In the genomic region with DNA sequence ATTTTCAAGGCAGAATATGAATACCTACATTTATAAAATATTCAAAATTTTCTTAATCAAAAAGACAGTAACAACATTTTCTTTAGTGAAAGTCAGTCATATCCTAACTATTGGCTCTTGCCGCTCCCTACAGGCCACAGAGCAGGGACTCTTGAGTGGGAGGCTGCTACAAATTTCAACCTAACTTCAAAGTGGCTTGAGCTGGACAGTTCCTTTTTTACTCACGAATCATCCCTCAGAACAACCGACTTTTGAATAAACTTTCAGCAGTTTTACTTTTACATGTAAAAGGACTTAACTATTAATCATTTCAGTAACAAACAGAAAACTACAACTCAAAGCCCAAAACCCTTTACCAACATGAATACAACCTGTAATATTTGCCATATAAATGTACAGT, we compare ENCODE assay signal across 8 mouse cellular contexts. TPM values are rescaled to one million over a fixed set of nuclear protein-coding genes. Genes with fewer than 3 reads are reported as not detected.
DNase-seq lines count a peak whose midpoint lies in the region; ATAC-seq lines count a peak whose summit lies in the region.

No protein-coding gene starts in this region.

- no peak overlapping the region for H3K27ac ChIP-seq in lung, embryonic 15.5 days
- H3K27ac ChIP-seq in embryonic facial prominence, embryonic 15.5 days (replicated peaks) = no peak overlapping the region
- H3K27ac ChIP-seq in limb, embryonic 11.5 days (replicated peaks; ENCODE audit: low read depth, low read length) = no peak overlapping the region
- H3K27ac ChIP-seq in stomach, embryonic 14.5 days (ENCODE audit: low read length) = no peak overlapping the region

- H3K4me3 ChIP-seq in lung, embryonic 15.5 days = peak overlapping the region; percentile 61
- H3K4me3 ChIP-seq in embryonic facial prominence, embryonic 15.5 days (replicated peaks) = peak overlapping the region; percentile 90
- peak overlapping the region; percentile 70 for H3K4me3 ChIP-seq in limb, embryonic 11.5 days (ENCODE audit: low read depth, low read length)
- H3K4me3 ChIP-seq in stomach, embryonic 14.5 days (ENCODE audit: low read depth, low read length) = peak overlapping the region; percentile 79

- H3K9me3 ChIP-seq in lung, embryonic 15.5 days = no peaks in the 10 kb centered on the region
- H3K9me3 ChIP-seq in embryonic facial prominence, embryonic 15.5 days (replicated peaks) = no peaks in the 10 kb centered on the region
- no peaks in the 10 kb centered on the region for H3K9me3 ChIP-seq in limb, embryonic 11.5 days (ENCODE audit: control insufficient read depth, low read length)
- no peaks in the 10 kb centered on the region for H3K9me3 ChIP-seq in stomach, embryonic 14.5 days (ENCODE audit: control insufficient read depth, low read depth, low read length)

- no peak for ATAC-seq in lung, embryonic 15.5 days (ENCODE audit: borderline replicate concordance, extremely low read depth, low FRiP score, low TSS enrichment)
- ATAC-seq in embryonic facial prominence, embryonic 15.5 days (ENCODE audit: insufficient number of reproducible peaks, low FRiP score, low TSS enrichment, low read depth) = no peak
- ATAC-seq in limb, embryonic 11.5 days (ENCODE audit: insufficient number of reproducible peaks, low FRiP score, low TSS enrichment, low read depth) = no peak
- no peak for ATAC-seq in stomach, embryonic 14.5 days (ENCODE audit: insufficient number of reproducible peaks, insufficient read depth, low FRiP score, low read depth)

- H3K9ac ChIP-seq in lung, embryonic 15.5 days = peak overlapping the region; percentile 77
- no peak overlapping the region for H3K9ac ChIP-seq in embryonic facial prominence, embryonic 15.5 days
- no peak overlapping the region for H3K9ac ChIP-seq in limb, embryonic 11.5 days (ENCODE audit: low read length)
- peak overlapping the region; percentile 76; the same call in 1 of the 2 replicates for H3K9ac ChIP-seq in stomach, embryonic 14.5 days (replicated peaks; ENCODE audit: low read depth, low read length)

- H3K36me3 ChIP-seq in lung, embryonic 15.5 days = peaks cover 6% of the 10 kb centered on the region; the same call in 1 of the 2 replicates
- H3K36me3 ChIP-seq in embryonic facial prominence, embryonic 15.5 days = 0 out of 2 replicates have a peak, but pooled peaks cover 4% of the 10 kb centered on the region
- no peaks in the 10 kb centered on the region for H3K36me3 ChIP-seq in limb, embryonic 11.5 days (ENCODE audit: control insufficient read depth, insufficient read depth, low read length)
- no peaks in the 10 kb centered on the region; the same call in 1 of the 2 replicates for H3K36me3 ChIP-seq in stomach, embryonic 14.5 days (ENCODE audit: control insufficient read depth, insufficient read depth, low read length)

- H3K4me1 ChIP-seq in lung, embryonic 15.5 days = peaks cover 16% of the 10 kb centered on the region
- H3K4me1 ChIP-seq in embryonic facial prominence, embryonic 15.5 days = peaks cover 10% of the 10 kb centered on the region; the same call in 1 of the 2 replicates
- no peaks in the 10 kb centered on the region; the same call in 1 of the 2 replicates for H3K4me1 ChIP-seq in limb, embryonic 11.5 days (ENCODE audit: control insufficient read depth, insufficient read depth, low read length)
- H3K4me1 ChIP-seq in stomach, embryonic 14.5 days (ENCODE audit: control insufficient read depth, insufficient read depth, low read length) = 0 out of 2 replicates have a peak, but pooled peaks cover 8% of the 10 kb centered on the region

- H3K4me2 ChIP-seq in lung, embryonic 15.5 days = peak overlapping the region; percentile 66
- peak overlapping the region; percentile 72 for H3K4me2 ChIP-seq in embryonic facial prominence, embryonic 15.5 days (replicated peaks)
- peak overlapping the region; percentile 79 for H3K4me2 ChIP-seq in limb, embryonic 11.5 days (ENCODE audit: low read depth, severe bottlenecking)
- H3K4me2 ChIP-seq in stomach, embryonic 14.5 days (replicated peaks; ENCODE audit: low read depth, low read length) = peak overlapping the region; percentile 92

- intact Hi-C loops in left cerebral cortex, postnatal 10 days (cut with DNase I) = no loop called here

- WGBS in lung, embryonic 15.5 days = 29% methylated on average over 3 of the region's 3 CpGs
- 34% methylated on average over 3 of the region's 3 CpGs for WGBS in embryonic facial prominence, embryonic 15.5 days
- 58% methylated on average over 3 of the region's 3 CpGs for WGBS in limb, embryonic 11.5 days
- WGBS in stomach, embryonic 14.5 days = 34% methylated on average over 3 of the region's 3 CpGs

- H3K27me3 ChIP-seq in lung, embryonic 15.5 days = no peaks in the 10 kb centered on the region
- H3K27me3 ChIP-seq in embryonic facial prominence, embryonic 15.5 days = no peaks in the 10 kb centered on the region
- H3K27me3 ChIP-seq in limb, embryonic 11.5 days (ENCODE audit: control insufficient read depth, insufficient read depth, low read length) = no peaks in the 10 kb centered on the region
- no peaks in the 10 kb centered on the region for H3K27me3 ChIP-seq in stomach, embryonic 14.5 days (ENCODE audit: control insufficient read depth, insufficient read depth, low read length)

- DNase-seq in lung, adult 18-20 months = no peak
- no peak for DNase-seq in limb, embryonic 11.5 days (ENCODE audit: low spot score)
- DNase-seq in left cerebral cortex, postnatal 10 days (ENCODE audit: extremely low spot score in 1 of 2, low spot score in 2 of 2) = no peak
- no peak for DNase-seq in urinary bladder, postnatal 25 days (ENCODE audit: low spot score)
- DNase-seq in B cell, adult 2 months = no peak

RNA-seq across cellular contexts. Expression of a gene that starts 0.9 kb away (rescaled TPM):
- 7.2 and 9.7 TPM in 2 replicates for polyA plus RNA-seq in lung, embryonic 15.5 days (2015; fragmentation: Nextera tagmentation; extraction: Ambion mirVana)
- 10.3 and 11.1 TPM in 2 replicates for polyA plus RNA-seq in embryonic facial prominence, embryonic 15.5 days (2015; fragmentation: Nextera tagmentation; extraction: Ambion mirVana)
- 6.6 and 6.7 TPM in 2 replicates for polyA plus RNA-seq in limb, embryonic 11.5 days (2014; fragmentation: Nextera tagmentation; extraction: Ambion mirVana)
- polyA plus RNA-seq in stomach, embryonic 14.5 days (2014; fragmentation: Nextera tagmentation; extraction: Ambion mirVana) = 7.6 and 10.5 TPM in 2 replicates
- 10 to 100 TPM; 10.4 to 13.5 TPM for total RNA-seq in left cerebral cortex, postnatal 10 days (2021)

RNA-seq across cellular contexts. Expression of a gene that starts 1.1 kb away (rescaled TPM):
- polyA plus RNA-seq in lung, embryonic 15.5 days (2015; fragmentation: Nextera tagmentation; extraction: Ambion mirVana) = 10.8 and 11.0 TPM in 2 replicates
- 10.8 and 12.2 TPM in 2 replicates for polyA plus RNA-seq in embryonic facial prominence, embryonic 15.5 days (2015; fragmentation: Nextera tagmentation; extraction: Ambion mirVana)
- polyA plus RNA-seq in limb, embryonic 11.5 days (2014; fragmentation: Nextera tagmentation; extraction: Ambion mirVana) = 7.2 and 8.3 TPM in 2 replicates
- 23.2 and 28.7 TPM in 2 replicates for polyA plus RNA-seq in stomach, embryonic 14.5 days (2014; fragmentation: Nextera tagmentation; extraction: Ambion mirVana)
- total RNA-seq in left cerebral cortex, postnatal 10 days (2021) = 10 to 100 TPM; 33.6 to 35.2 TPM

RNA-seq across cellular contexts. Expression of a gene that starts 49.9 kb away (rescaled TPM):
- 19.3 and 19.4 TPM in 2 replicates for polyA plus RNA-seq in lung, embryonic 15.5 days (2015; fragmentation: Nextera tagmentation; extraction: Ambion mirVana)
- 23.4 TPM in 2 replicates for polyA plus RNA-seq in embryonic facial prominence, embryonic 15.5 days (2015; fragmentation: Nextera tagmentation; extraction: Ambion mirVana)
- 28.3 and 30.2 TPM in 2 replicates for polyA plus RNA-seq in limb, embryonic 11.5 days (2014; fragmentation: Nextera tagmentation; extraction: Ambion mirVana)
- 22.5 and 23.2 TPM in 2 replicates for polyA plus RNA-seq in stomach, embryonic 14.5 days (2014; fragmentation: Nextera tagmentation; extraction: Ambion mirVana)
- 10 to 100 TPM; 54.0 to 56.9 TPM for total RNA-seq in left cerebral cortex, postnatal 10 days (2021)

RNA-seq across cellular contexts. Expression of a gene that starts 53.0 kb away (rescaled TPM):
- 0.53 and 1.2 TPM in 2 replicates for polyA plus RNA-seq in lung, embryonic 15.5 days (2015; fragmentation: Nextera tagmentation; extraction: Ambion mirVana)
- polyA plus RNA-seq in embryonic facial prominence, embryonic 15.5 days (2015; fragmentation: Nextera tagmentation; extraction: Ambion mirVana) = 3.8 and 6.3 TPM in 2 replicates
- 0.95 and 1.0 TPM in 2 replicates for polyA plus RNA-seq in limb, embryonic 11.5 days (2014; fragmentation: Nextera tagmentation; extraction: Ambion mirVana)
- polyA plus RNA-seq in stomach, embryonic 14.5 days (2014; fragmentation: Nextera tagmentation; extraction: Ambion mirVana) = 0.42 and 1.1 TPM in 2 replicates
- total RNA-seq in left cerebral cortex, postnatal 10 days (2021) = 1 to 10 TPM; 3.0 to 4.7 TPM

Comparison
In these comparisons a context has a peak if more than half of its experiments do, and no peak if none do; other contexts are left out.
1. H3K9ac ChIP-seq: peak in lung, embryonic 15.5 days (single experiment) and stomach, embryonic 14.5 days (single experiment); none in embryonic facial prominence, embryonic 15.5 days (single experiment) and limb, embryonic 11.5 days (single experiment).
2. Peak in every context shown above with its lines, with median percentiles within 50 percentile points of each other: H3K4me2 ChIP-seq and H3K4me3 ChIP-seq.